Mouse (Mus musculus) lung, adult 2 months (tissue): ENCODE results near the gene Stx3. TPM values are rescaled to one million over a fixed set of nuclear protein-coding genes. Genes with fewer than 3 reads are reported as not detected.

Source experiments
- DNase-seq: peaks from one replicate; pipeline ENCODE4 v3.0.0; 2022
- H3K4me1 ChIP-seq: fragments of 200-500 bp; 2 replicates; pipeline ENCODE4 v1.6.1; 2011; ENCODE audit warnings: low read length; ENCODE audit not compliant: control insufficient read depth, insufficient read depth
- H3K4me3 ChIP-seq: fragments of 200-500 bp; replicated peaks from 2 replicates; pipeline ENCODE3; 2011; ENCODE audit warnings: low read depth, mild to moderate bottlenecking, control low read depth, low read length; ENCODE audit errors: extremely low read depth
- CTCF ChIP-seq: fragments of 200-500 bp; IDR thresholded peaks from 2 replicates; pipeline ENCODE4 v1.5.1; 2011; ENCODE audit warnings: mild to moderate bottlenecking, low read length, control low read depth; ENCODE audit not compliant: insufficient read depth
- POLR2A ChIP-seq: fragments of 200-500 bp; IDR thresholded peaks from 2 replicates; pipeline ENCODE4 v1.6.1; 2011; ENCODE audit warnings: low read depth, mild to moderate bottlenecking, control low read depth, low read length, borderline replicate concordance; ENCODE audit errors: extremely low read depth
- WGBS: fragments of 180-500 bp; shearing (Covaris S2); methylation state at CpG from one replicate; pipeline ENCODE4 v1.1.7; 2018; 5-methylcytosine and 5-hydroxymethylcytosine counted together
- polyA plus RNA-seq: library from polyadenylated mRNA; depleted of rRNA; stranded (reverse); fragments of >200 nt; gene quantifications from 2 replicates; pipeline ENCODE4 v1.2.3, GENCODE M21; 2012

Stx3 gene
- polyA plus RNA-seq, 1 experiment, result 23.1 TPM

GRCm38 (mm10) chr19:11777191-11777865, 41.9 kb downstream of the Stx3 start:
- TF ChIP-seq CTCF, result no peak
- TF ChIP-seq POLR2A, result no peak
- Histone ChIP-seq H3K4me3 (no peak overlapping the region), H3K4me1 (no peaks in the 10 kb centered on the region)
- 59% methylated on average over 7 of the region's 7 CpGs for WGBS
- DNase-seq, result peak; percentile 62

GRCm38 (mm10) chr19:11770205-11770892, 48.9 kb downstream of the Stx3 start, which contains the start of gene Mrpl16:
Gene Mrpl16 (plus strand): TSS chr19:11770391.
- peak within 1 kb of the TSS; percentile 81 for H3K4me3 ChIP-seq
- peak; percentile 87 for DNase-seq
- H3K4me1 ChIP-seq, result peaks cover 2% of the 10 kb centered on the region; the same call in 1 of the 2 replicates
- under 1% methylated on average over 30 of the region's 30 CpGs for WGBS
- TF ChIP-seq CTCF (no peak), POLR2A (peak; percentile 66; the same call in 1 of the 2 replicates)

GRCm38 (mm10) chr19:11769257-11769920, 49.8 kb downstream of the Stx3 start:
- DNase-seq, result no peak
- no peak overlapping the region for H3K4me3 ChIP-seq
- TF ChIP-seq CTCF (no peak), POLR2A (no peak)
- 88% methylated on average over 5 of the region's 5 CpGs for WGBS
- H3K4me1 ChIP-seq, result peaks cover 2% of the 10 kb centered on the region; the same call in 1 of the 2 replicates

GRCm38 (mm10) chr19:11768163-11768562, 51.0 kb downstream of the Stx3 start:
- 3% methylated on average over 3 of the region's 3 CpGs for WGBS

GRCm38 (mm10) chr19:11766413-11766812, 52.8 kb downstream of the Stx3 start:
- 39% methylated on average over 4 of the region's 4 CpGs for WGBS
- no peak for DNase-seq

More at GRCm38 (mm10) chr19:11768163-11768562, 51.0 kb downstream of the Stx3 start:
- Histone ChIP-seq H3K4me1 (peaks cover 2% of the 10 kb centered on the region; the same call in 1 of the 2 replicates), H3K4me3 (no peak overlapping the region)
- no peak for DNase-seq
- TF ChIP-seq POLR2A, result no peak
- TF ChIP-seq CTCF, result peak; percentile 84

GRCm38 (mm10) chr19:11765059-11765458, 54.1 kb downstream of the Stx3 start:
- WGBS, result 72% methylated on average over 3 of the region's 3 CpGs
- Histone ChIP-seq H3K4me1 (no peaks in the 10 kb centered on the region), H3K4me3 (no peak overlapping the region)
- TF ChIP-seq POLR2A (no peak), CTCF (no peak)
- DNase-seq, result no peak

More at GRCm38 (mm10) chr19:11766413-11766812, 52.8 kb downstream of the Stx3 start:
- peaks cover 2% of the 10 kb centered on the region; the same call in 1 of the 2 replicates for H3K4me1 ChIP-seq
- TF ChIP-seq CTCF (no peak), POLR2A (no peak)
- no peak overlapping the region for H3K4me3 ChIP-seq

GRCm38 (mm10) chr19:11747298-11747697, 71.9 kb downstream of the Stx3 start, which contains the start of gene Gif:
Gene Gif (plus strand): TSS chr19:11747554.
- WGBS, result 58% methylated on average over 2 of the region's 2 CpGs
- DNase-seq, result no peak
- TF ChIP-seq POLR2A, result no peak
- no peak for TF ChIP-seq CTCF
- Histone ChIP-seq H3K4me3 (no peak within 1 kb of the TSS), H3K4me1 (no peaks in the 10 kb centered on the region)

- Histone ChIP-seq H3K4me1 (no peaks in the 10 kb centered on the region), H3K4me3 (no peak overlapping the region)
- DNase-seq, result no peak
- no peak for TF ChIP-seq CTCF
- no peak for TF ChIP-seq POLR2A
These were observed 73.5 kb downstream of the Stx3 start for GRCm38 (mm10) chr19:11745680-11746079.

GRCm38 (mm10) chr19:11736455-11736854, 82.7 kb downstream of the Stx3 start:
- H3K4me3 ChIP-seq, result no peak overlapping the region
- TF ChIP-seq CTCF, result no peak
- TF ChIP-seq POLR2A, result no peak
- no peaks in the 10 kb centered on the region for H3K4me1 ChIP-seq
- WGBS, result 40% methylated on average over 1 of the region's 1 CpGs
- no peak for DNase-seq
